Mouse (Mus musculus) embryonic facial prominence, embryonic 10.5 days (tissue): ENCODE data around the gene Anks1b. TPM values are rescaled to one million over a fixed set of nuclear protein-coding genes. Genes with fewer than 3 reads are reported as not detected.

Experiments
- DNase-seq: peaks from one replicate; pipeline ENCODE4 v3.0.0-alpha.2; 2017; ENCODE audit warnings: low spot score
- H3K27ac ChIP-seq: fragments of 300-500 bp; sonication (generic); replicated peaks from 2 replicates; pipeline ENCODE4 v1.5.1; 2016; ENCODE audit warnings: mild to moderate bottlenecking
- H3K27me3 ChIP-seq: fragments of 300-500 bp; sonication (generic); replicated peaks from 2 replicates; pipeline ENCODE4 v1.6.1; 2016; ENCODE audit warnings: low read depth, mild to moderate bottlenecking; ENCODE audit not compliant: poor library complexity, severe bottlenecking
- H3K36me3 ChIP-seq: fragments of 300-500 bp; sonication (generic); replicated peaks from 2 replicates; pipeline ENCODE4 v1.6.1; 2016; ENCODE audit warnings: mild to moderate bottlenecking, moderate library complexity
- H3K4me1 ChIP-seq: fragments of 300-500 bp; sonication (generic); 2 replicates; pipeline ENCODE4 v1.6.1; 2016
- H3K4me3 ChIP-seq: fragments of 300-500 bp; sonication (generic); 2 replicates; pipeline ENCODE4 v1.5.1; 2016; ENCODE audit warnings: mild to moderate bottlenecking, moderate library complexity
- H3K9me3 ChIP-seq: fragments of 300-500 bp; sonication (generic); 2 replicates; pipeline ENCODE4 v1.6.1; 2016; ENCODE audit warnings: mild to moderate bottlenecking
- WGBS: fragments of 180-500 bp; shearing (Covaris S2); methylation state at CpG from one replicate; pipeline ENCODE4 v1.1.7; 2016; 5-methylcytosine and 5-hydroxymethylcytosine counted together
- polyA plus RNA-seq: library from polyadenylated mRNA; unstranded; fragments of >200 nt; fragmentation: Nextera tagmentation; extraction: Ambion mirVana; gene quantifications from 2 replicates; pipeline ENCODE4 v1.2.1, GENCODE M21; 2016

Anks1b gene
- polyA plus RNA-seq, 1 experiment from 2014 or later = 1.6 TPM

- WGBS = 2% methylated on average over 72 of the region's 72 CpGs
- Histone ChIP-seq H3K27me3 (peaks cover 61% of the 10 kb centered on the region), H3K36me3 (no peaks in the 10 kb centered on the region), H3K9me3 (no peaks in the 10 kb centered on the region), H3K4me1 (peaks cover 22% of the 10 kb centered on the region), H3K4me3 (peak overlapping the region; percentile 67), H3K27ac (peak overlapping the region; percentile 54; the same call in 1 of the 2 replicates)
- DNase-seq = peak; percentile 51
These were observed 1096.3 kb downstream of the Anks1b start for GRCm38 (mm10) chr10:90969355-90970174.

GRCm38 (mm10) chr10:90970560-90970959, 1097.3 kb downstream of the Anks1b start:
- Histone ChIP-seq H3K4me1 (peaks cover 20% of the 10 kb centered on the region), H3K9me3 (no peaks in the 10 kb centered on the region), H3K27me3 (peaks cover 52% of the 10 kb centered on the region), H3K27ac (no peak overlapping the region), H3K4me3 (no peak overlapping the region), H3K36me3 (no peaks in the 10 kb centered on the region)
- 29% methylated on average over 4 of the region's 4 CpGs for WGBS
- DNase-seq = no peak

GRCm38 (mm10) chr10:90974084-90974483, 1100.8 kb downstream of the Anks1b start:
- H3K9me3 ChIP-seq = no peaks in the 10 kb centered on the region
- no peaks in the 10 kb centered on the region for H3K36me3 ChIP-seq
- DNase-seq = no peak
- peaks cover 11% of the 10 kb centered on the region for H3K4me1 ChIP-seq
- no peak overlapping the region for H3K4me3 ChIP-seq
- no peak overlapping the region for H3K27ac ChIP-seq
- WGBS = 75% methylated on average over 2 of the region's 2 CpGs
- H3K27me3 ChIP-seq = peaks cover 17% of the 10 kb centered on the region

- Histone ChIP-seq H3K36me3 (no peaks in the 10 kb centered on the region), H3K4me3 (no peak overlapping the region), H3K4me1 (peaks cover 8% of the 10 kb centered on the region), H3K27me3 (peaks cover 13% of the 10 kb centered on the region), H3K9me3 (no peaks in the 10 kb centered on the region), H3K27ac (no peak overlapping the region)
- DNase-seq = no peak
- 85% methylated on average over 6 of the region's 6 CpGs for WGBS
These were observed 1101.2 kb downstream of the Anks1b start for GRCm38 (mm10) chr10:90974491-90974890.

GRCm38 (mm10) chr10:90981811-90982210, 1108.5 kb downstream of the Anks1b start:
- WGBS = 93% methylated on average over 4 of the region's 4 CpGs
- Histone ChIP-seq H3K4me1 (no peaks in the 10 kb centered on the region), H3K27me3 (no peaks in the 10 kb centered on the region), H3K27ac (no peak overlapping the region), H3K36me3 (no peaks in the 10 kb centered on the region; the same call in 1 of the 2 replicates), H3K9me3 (no peaks in the 10 kb centered on the region), H3K4me3 (no peak overlapping the region)
- no peak for DNase-seq

GRCm38 (mm10) chr10:90983046-90983445, 1109.7 kb downstream of the Anks1b start:
- Histone ChIP-seq H3K4me1 (no peaks in the 10 kb centered on the region), H3K36me3 (no peaks in the 10 kb centered on the region; the same call in 1 of the 2 replicates), H3K27me3 (no peaks in the 10 kb centered on the region), H3K9me3 (no peaks in the 10 kb centered on the region), H3K27ac (no peak overlapping the region), H3K4me3 (no peak overlapping the region)
- DNase-seq = no peak
- 93% methylated on average over 8 of the region's 8 CpGs for WGBS

GRCm38 (mm10) chr10:90990340-90990739, 1117.0 kb downstream of the Anks1b start:
- no peaks in the 10 kb centered on the region for H3K27me3 ChIP-seq
- H3K9me3 ChIP-seq = no peaks in the 10 kb centered on the region
- 89% methylated on average over 6 of the region's 6 CpGs for WGBS
- peaks cover 37% of the 10 kb centered on the region for H3K36me3 ChIP-seq
- DNase-seq = no peak
- H3K4me3 ChIP-seq = no peak overlapping the region
- no peaks in the 10 kb centered on the region for H3K4me1 ChIP-seq
- no peak overlapping the region for H3K27ac ChIP-seq

- no peak for DNase-seq
- Histone ChIP-seq H3K4me1 (no peaks in the 10 kb centered on the region), H3K4me3 (no peak overlapping the region), H3K9me3 (no peaks in the 10 kb centered on the region), H3K27ac (no peak overlapping the region), H3K36me3 (peaks cover 49% of the 10 kb centered on the region), H3K27me3 (no peaks in the 10 kb centered on the region)
- 89% methylated on average over 6 of the region's 6 CpGs for WGBS
These were observed 1118.9 kb downstream of the Anks1b start for GRCm38 (mm10) chr10:90992237-90992636.

- no peak overlapping the region for H3K4me3 ChIP-seq
- H3K36me3 ChIP-seq = peaks cover 60% of the 10 kb centered on the region
- no peaks in the 10 kb centered on the region for H3K4me1 ChIP-seq
- no peak overlapping the region for H3K27ac ChIP-seq
- WGBS = 89% methylated on average over 5 of the region's 5 CpGs
- H3K9me3 ChIP-seq = no peaks in the 10 kb centered on the region
- H3K27me3 ChIP-seq = no peaks in the 10 kb centered on the region
- no peak for DNase-seq
These were observed 1120.6 kb downstream of the Anks1b start for GRCm38 (mm10) chr10:90993869-90994268.

GRCm38 (mm10) chr10:90999899-91000298, 1126.6 kb downstream of the Anks1b start:
- Histone ChIP-seq H3K36me3 (peaks cover 52% of the 10 kb centered on the region), H3K27me3 (no peaks in the 10 kb centered on the region), H3K4me3 (no peak overlapping the region), H3K9me3 (no peaks in the 10 kb centered on the region), H3K27ac (no peak overlapping the region), H3K4me1 (no peaks in the 10 kb centered on the region)
- DNase-seq = no peak
- WGBS = 94% methylated on average over 5 of the region's 5 CpGs

GRCm38 (mm10) chr10:91001421-91001820, 1128.1 kb downstream of the Anks1b start:
- H3K27ac ChIP-seq = no peak overlapping the region
- no peak overlapping the region for H3K4me3 ChIP-seq
- no peaks in the 10 kb centered on the region for H3K27me3 ChIP-seq
- no peaks in the 10 kb centered on the region for H3K4me1 ChIP-seq
- peaks cover 42% of the 10 kb centered on the region for H3K36me3 ChIP-seq
- no peaks in the 10 kb centered on the region for H3K9me3 ChIP-seq
- no peak for DNase-seq
- WGBS = 89% methylated on average over 13 of the region's 13 CpGs

- no peaks in the 10 kb centered on the region for H3K4me1 ChIP-seq
- H3K36me3 ChIP-seq = peaks cover 46% of the 10 kb centered on the region
- no peak for DNase-seq
- no peak overlapping the region for H3K4me3 ChIP-seq
- no peaks in the 10 kb centered on the region for H3K9me3 ChIP-seq
- H3K27me3 ChIP-seq = no peaks in the 10 kb centered on the region
- 90% methylated on average over 12 of the region's 12 CpGs for WGBS
- no peak overlapping the region for H3K27ac ChIP-seq
These were observed 1132.7 kb downstream of the Anks1b start for GRCm38 (mm10) chr10:91005858-91006538.
